Mouse (Mus musculus): ENCODE measurements around the gene Ccdc141. TPM values are rescaled to one million over a fixed set of nuclear protein-coding genes. Genes with fewer than 3 reads are reported as not detected.
A peak's percentile ranks its signal among the peaks of the same experiment; 100 is the strongest.

Ccdc141 gene
- polyA plus RNA-seq, 1 experiment from 2014 or later = 7.7 TPM

- H3K9ac ChIP-seq = no peak overlapping the region
- no peak overlapping the region; the same call in 1 of the 2 replicates for H3K4me2 ChIP-seq
- no peak overlapping the region for H3K27ac ChIP-seq (replicated peaks)
- 38% methylated on average over 10 of the region's 10 CpGs for WGBS
- H3K9me3 ChIP-seq = no peaks in the 10 kb centered on the region
- ATAC-seq (ENCODE audit: low FRiP score, low read depth) = no peak
- no peaks in the 10 kb centered on the region for H3K36me3 ChIP-seq
- H3K27me3 ChIP-seq = no peaks in the 10 kb centered on the region
- H3K4me1 ChIP-seq (replicated peaks) = peaks cover 45% of the 10 kb centered on the region
- no peak overlapping the region for H3K4me3 ChIP-seq
Observed at GRCm38 (mm10) chr2:77172241-77172671, 1.8 kb upstream of the Ccdc141 start.

DNA sequence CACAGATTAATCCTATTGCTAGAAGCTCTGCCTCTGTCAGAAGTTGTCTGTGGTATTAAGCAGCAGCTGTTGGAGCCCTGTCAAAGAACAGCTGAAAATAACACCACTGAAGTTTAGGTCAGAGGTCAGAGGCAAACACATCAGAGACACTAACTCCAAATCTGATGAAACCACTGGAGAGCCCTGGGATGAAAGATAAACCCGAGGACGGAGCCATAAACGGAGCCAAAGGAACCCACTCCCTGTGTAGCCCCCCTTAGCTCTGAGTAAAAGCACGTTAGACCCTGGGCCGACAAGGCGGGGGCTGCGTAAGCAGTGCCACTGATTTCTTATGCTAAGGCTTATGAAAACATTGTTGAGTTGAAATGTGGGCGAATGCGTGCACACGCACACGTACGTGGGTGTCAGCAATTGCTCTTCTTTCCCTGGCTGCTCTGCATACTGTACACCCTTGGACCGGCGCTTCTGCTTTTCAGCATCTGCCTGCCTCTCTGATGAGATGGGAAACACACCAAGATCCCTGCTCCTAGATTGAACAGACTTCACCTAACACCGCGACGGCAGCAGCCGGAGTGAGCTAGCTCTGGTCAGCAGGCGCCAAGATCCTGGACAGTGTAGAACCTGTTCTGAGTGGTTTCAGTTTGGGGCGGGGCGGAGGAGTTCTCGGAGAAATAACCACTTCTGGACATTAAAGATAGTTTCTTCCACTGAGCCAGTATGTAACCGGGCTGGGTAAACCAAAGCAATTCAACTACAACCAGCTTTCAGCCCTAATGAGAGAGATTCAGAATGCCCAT lies 1.2 kb upstream of the Ccdc141 start:
- Histone ChIP-seq H3K36me3 (no peaks in the 10 kb centered on the region), H3K4me2 (peak overlapping the region; percentile 30), H3K9ac (no peak overlapping the region), H3K27me3 (no peaks in the 10 kb centered on the region), H3K4me3 (no peak overlapping the region), H3K9me3 (no peaks in the 10 kb centered on the region), H3K4me1 (replicated peaks) (peaks cover 45% of the 10 kb centered on the region), H3K27ac (replicated peaks) (peak overlapping the region; percentile 13; the same call in 1 of the 2 replicates)
- WGBS = 52% methylated on average over 23 of the region's 23 CpGs
- ATAC-seq (ENCODE audit: low FRiP score, low read depth) = peak; percentile 57; the same call in 1 of the 2 replicates

GRCm38 (mm10) chr2:77169916-77170632 lies 362 bp downstream of the Ccdc141 start:
- Histone ChIP-seq H3K4me3 (peak overlapping the region; percentile 32), H3K4me2 (peak overlapping the region; percentile 60), H3K36me3 (no peaks in the 10 kb centered on the region), H3K4me1 (replicated peaks) (peaks cover 45% of the 10 kb centered on the region), H3K9me3 (no peaks in the 10 kb centered on the region), H3K27ac (replicated peaks) (peak overlapping the region; percentile 30), H3K9ac (peak overlapping the region; percentile 32; the same call in 1 of the 2 replicates), H3K27me3 (no peaks in the 10 kb centered on the region)
- peak; percentile 51 for ATAC-seq (ENCODE audit: low FRiP score, low read depth)
- 6% methylated on average over 21 of the region's 21 CpGs for WGBS

GRCm38 (mm10) chr2:77169218-77169617 lies 1.2 kb downstream of the Ccdc141 start:
- H3K4me3 ChIP-seq = no peak overlapping the region
- peaks cover 39% of the 10 kb centered on the region for H3K4me1 ChIP-seq (replicated peaks)
- ATAC-seq (ENCODE audit: low FRiP score, low read depth) = no peak
- H3K36me3 ChIP-seq = no peaks in the 10 kb centered on the region
- no peaks in the 10 kb centered on the region for H3K27me3 ChIP-seq
- WGBS = 82% methylated on average over 4 of the region's 4 CpGs
- peak overlapping the region; percentile 60 for H3K4me2 ChIP-seq
- H3K9me3 ChIP-seq = no peaks in the 10 kb centered on the region
- H3K9ac ChIP-seq = no peak overlapping the region
- H3K27ac ChIP-seq (replicated peaks) = no peak overlapping the region

DNA sequence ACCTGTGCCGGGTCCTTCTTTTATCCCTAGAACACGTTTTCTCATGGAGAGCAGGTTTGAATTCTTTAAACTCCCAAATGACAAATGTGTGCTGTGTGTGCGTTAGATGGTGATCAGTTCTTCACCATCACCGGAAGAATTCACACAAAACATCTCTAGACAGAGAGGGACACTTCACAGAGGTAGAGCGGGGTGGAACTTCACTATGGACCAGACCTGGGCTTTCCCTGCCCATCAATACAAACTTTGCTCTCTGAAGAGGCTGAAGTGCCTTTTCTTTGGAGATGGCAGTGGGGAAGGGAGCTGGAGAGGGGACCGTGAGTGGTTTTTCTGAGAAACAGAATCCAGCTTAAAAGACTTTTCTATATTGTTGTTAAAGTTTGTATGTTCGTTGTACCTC lies 1.7 kb downstream of the Ccdc141 start:
- H3K9me3 ChIP-seq = no peaks in the 10 kb centered on the region
- no peak overlapping the region for H3K4me2 ChIP-seq
- no peak overlapping the region for H3K27ac ChIP-seq (replicated peaks)
- ATAC-seq (ENCODE audit: low FRiP score, low read depth) = no peak
- no peaks in the 10 kb centered on the region for H3K36me3 ChIP-seq
- WGBS = 90% methylated on average over 7 of the region's 7 CpGs
- no peak overlapping the region for H3K4me3 ChIP-seq
- peaks cover 34% of the 10 kb centered on the region for H3K4me1 ChIP-seq (replicated peaks)
- no peak overlapping the region for H3K9ac ChIP-seq
- no peaks in the 10 kb centered on the region for H3K27me3 ChIP-seq

DNA sequence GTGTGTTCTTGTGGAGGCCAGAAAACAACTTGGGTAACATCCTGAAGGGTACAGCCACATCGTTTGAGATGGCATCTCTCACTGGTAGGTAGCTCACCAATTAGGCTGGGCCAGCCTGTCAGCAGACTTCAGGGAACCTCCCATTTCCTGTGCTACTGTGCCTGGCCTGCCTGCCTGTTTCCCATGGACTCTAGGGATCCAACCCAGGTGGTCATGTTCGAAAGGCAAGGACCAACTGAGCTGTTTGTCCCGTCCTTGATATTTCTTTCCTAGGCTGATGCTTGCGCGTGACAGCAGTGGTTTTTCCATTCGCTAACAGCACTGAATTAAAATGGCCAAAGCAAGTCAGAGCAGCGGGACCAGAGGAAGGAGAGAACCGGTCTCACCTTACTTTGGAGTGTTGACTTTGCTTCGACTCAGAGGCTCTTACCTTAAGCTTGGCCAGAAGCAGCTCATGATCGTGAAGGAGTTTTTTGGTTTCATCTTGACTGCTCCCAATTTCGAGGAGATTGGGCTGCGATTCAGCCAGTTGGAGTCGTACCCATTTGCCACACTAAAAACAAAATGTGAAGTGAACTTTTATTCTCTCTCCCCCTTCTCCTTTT lies 2.3 kb downstream of the Ccdc141 start:
- no peaks in the 10 kb centered on the region for H3K27me3 ChIP-seq
- no peak overlapping the region for H3K4me2 ChIP-seq
- H3K4me1 ChIP-seq (replicated peaks) = peaks cover 30% of the 10 kb centered on the region
- H3K36me3 ChIP-seq = no peaks in the 10 kb centered on the region
- WGBS = 88% methylated on average over 13 of the region's 13 CpGs
- no peak overlapping the region for H3K9ac ChIP-seq
- no peak overlapping the region for H3K27ac ChIP-seq (replicated peaks)
- no peak overlapping the region for H3K4me3 ChIP-seq
- H3K9me3 ChIP-seq = no peaks in the 10 kb centered on the region
- no peak for ATAC-seq (ENCODE audit: low FRiP score, low read depth)

DNA sequence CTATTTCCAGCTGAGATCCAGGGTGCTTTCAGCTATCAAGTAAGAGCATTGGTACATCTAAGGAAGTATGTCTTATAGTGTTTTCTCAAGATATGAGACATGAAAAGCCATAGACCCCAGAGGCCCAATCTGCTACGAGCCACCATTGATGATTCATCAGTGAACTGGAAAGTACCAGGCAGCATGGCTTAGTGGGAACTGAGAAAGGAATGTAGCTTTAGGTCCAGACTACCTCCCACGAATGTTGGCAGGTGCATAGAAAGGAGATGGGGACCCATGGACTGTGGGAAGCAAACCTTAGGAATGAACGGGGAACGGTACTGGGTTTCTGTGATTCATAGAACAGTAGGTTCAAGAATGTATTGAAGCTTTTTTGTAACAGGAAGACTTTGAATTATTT lies 4.1 kb downstream of the Ccdc141 start:
- no peak for ATAC-seq (ENCODE audit: low FRiP score, low read depth)
- WGBS = 82% methylated on average over 4 of the region's 4 CpGs
- Histone ChIP-seq H3K4me3 (no peak overlapping the region), H3K4me2 (no peak overlapping the region), H3K27me3 (no peaks in the 10 kb centered on the region), H3K36me3 (no peaks in the 10 kb centered on the region), H3K4me1 (replicated peaks) (peaks cover 19% of the 10 kb centered on the region), H3K27ac (replicated peaks) (no peak overlapping the region), H3K9me3 (no peaks in the 10 kb centered on the region), H3K9ac (no peak overlapping the region)

DNA sequence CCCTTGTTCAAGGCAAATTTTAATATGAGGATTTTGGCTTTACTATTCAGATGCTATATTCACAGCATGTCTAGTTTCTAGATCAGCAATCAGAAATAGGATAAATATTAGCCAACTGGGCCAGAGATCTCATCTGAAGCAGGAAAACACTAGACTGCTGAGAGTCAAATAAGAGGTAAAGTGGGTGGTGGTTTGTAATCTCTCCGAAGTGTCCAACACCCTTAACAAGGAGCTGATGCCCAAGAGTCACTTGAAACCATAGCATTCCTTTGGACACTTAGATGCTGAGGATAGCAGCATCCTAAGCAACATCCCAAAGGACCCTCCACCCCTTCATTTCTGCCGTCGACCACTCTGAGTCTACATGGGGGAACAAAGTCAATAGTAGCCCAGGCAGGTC lies 5.8 kb downstream of the Ccdc141 start:
- peaks cover 3% of the 10 kb centered on the region for H3K4me1 ChIP-seq (replicated peaks)
- no peak for ATAC-seq (ENCODE audit: low FRiP score, low read depth)
- no peaks in the 10 kb centered on the region for H3K9me3 ChIP-seq
- no peak overlapping the region for H3K4me2 ChIP-seq
- no peak overlapping the region for H3K4me3 ChIP-seq
- 90% methylated on average over 3 of the region's 3 CpGs for WGBS
- no peaks in the 10 kb centered on the region for H3K36me3 ChIP-seq
- no peak overlapping the region for H3K27ac ChIP-seq (replicated peaks)
- H3K9ac ChIP-seq = no peak overlapping the region
- no peaks in the 10 kb centered on the region for H3K27me3 ChIP-seq

- ATAC-seq (ENCODE audit: low FRiP score, low read depth) = no peak
- Histone ChIP-seq H3K4me3 (no peak overlapping the region), H3K27ac (replicated peaks) (no peak overlapping the region), H3K4me2 (no peak overlapping the region), H3K9ac (no peak overlapping the region), H3K27me3 (no peaks in the 10 kb centered on the region), H3K9me3 (no peaks in the 10 kb centered on the region), H3K36me3 (no peaks in the 10 kb centered on the region), H3K4me1 (replicated peaks) (no peaks in the 10 kb centered on the region)
- WGBS = 87% methylated on average over 3 of the region's 3 CpGs
Observed at GRCm38 (mm10) chr2:77163381-77163780, 7.1 kb downstream of the Ccdc141 start.

- Histone ChIP-seq H3K27ac (replicated peaks) (no peak overlapping the region), H3K9ac (no peak overlapping the region), H3K36me3 (no peaks in the 10 kb centered on the region), H3K27me3 (no peaks in the 10 kb centered on the region), H3K9me3 (no peaks in the 10 kb centered on the region), H3K4me1 (replicated peaks) (no peaks in the 10 kb centered on the region), H3K4me3 (no peak overlapping the region), H3K4me2 (no peak overlapping the region)
- 84% methylated on average over 3 of the region's 3 CpGs for whole genome bisulfite sequencing
- no peak for ATAC-seq (ENCODE audit: low FRiP score, low read depth)
Observed at GRCm38 (mm10) chr2:77162135-77162534, 8.3 kb downstream of the Ccdc141 start.

DNA sequence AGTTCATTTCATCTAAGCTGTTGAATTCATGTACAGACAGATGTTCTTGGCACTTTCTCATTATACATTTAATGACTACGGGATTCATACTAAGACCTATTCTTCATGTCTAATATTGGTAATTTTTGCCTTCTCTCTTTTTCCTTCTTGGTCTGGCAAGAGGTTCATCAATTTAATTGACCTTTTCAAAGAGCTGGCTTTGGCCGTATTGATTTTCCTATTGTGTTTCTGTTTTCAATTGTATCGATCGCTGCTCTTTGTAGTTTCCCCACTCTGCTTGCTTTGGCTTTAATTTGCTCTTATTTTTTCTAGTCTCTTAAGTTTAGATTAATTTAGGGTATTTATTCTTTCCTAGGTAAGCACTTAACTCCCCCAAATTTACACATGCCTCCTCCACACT lies 12.9 kb downstream of the Ccdc141 start:
- Histone ChIP-seq H3K4me3 (no peak overlapping the region), H3K27ac (replicated peaks) (no peak overlapping the region), H3K9ac (no peak overlapping the region), H3K27me3 (no peaks in the 10 kb centered on the region), H3K9me3 (no peaks in the 10 kb centered on the region), H3K4me1 (replicated peaks) (no peaks in the 10 kb centered on the region), H3K36me3 (no peaks in the 10 kb centered on the region), H3K4me2 (no peak overlapping the region)
- WGBS = 82% methylated on average over 4 of the region's 4 CpGs
- ATAC-seq (ENCODE audit: low FRiP score, low read depth) = no peak

DNA sequence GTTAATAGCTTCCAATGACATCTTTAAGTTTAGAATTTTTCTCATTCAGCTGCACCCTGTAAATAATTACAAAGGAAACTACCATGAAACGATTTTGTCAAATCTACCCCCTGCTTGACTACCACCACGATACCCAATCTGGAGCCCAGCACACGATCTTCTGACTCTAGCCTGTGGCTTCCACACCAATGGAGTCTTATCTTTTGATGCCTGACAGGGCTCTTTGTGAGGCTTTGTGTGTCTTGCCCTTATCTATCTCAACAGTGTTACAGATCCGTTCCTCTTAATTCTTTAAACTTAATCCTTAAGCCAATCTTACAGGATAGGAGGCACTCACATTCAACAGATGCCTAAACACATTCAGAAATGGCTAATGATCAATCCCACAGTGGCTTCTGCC lies 16.4 kb downstream of the Ccdc141 start:
- Histone ChIP-seq H3K4me3 (no peak overlapping the region), H3K27me3 (no peaks in the 10 kb centered on the region), H3K4me2 (no peak overlapping the region), H3K27ac (replicated peaks) (no peak overlapping the region), H3K9me3 (no peaks in the 10 kb centered on the region), H3K9ac (no peak overlapping the region), H3K4me1 (replicated peaks) (peaks cover 7% of the 10 kb centered on the region), H3K36me3 (no peaks in the 10 kb centered on the region)
- no peak for ATAC-seq (ENCODE audit: low FRiP score, low read depth)
- WGBS = 76% methylated on average over 4 of the region's 4 CpGs
